Mouse (Mus musculus): ENCODE results near the gene Spns1. TPM values are rescaled to one million over a fixed set of nuclear protein-coding genes. Genes with fewer than 3 reads are reported as not detected.
"Not testable (repeated sequence)": the region's sequence is repeated elsewhere in the genome, so short reads cannot be mapped to it uniquely, and the experiment has no call there.

Gene Spns1
- 10 to 100 TPM; 24.8 to 25.8 TPM for total RNA-seq (2021)
- long read RNA-seq, experiment 1, transcript Spns1-201 (12 exons, 2,219 nt), result major isoform, 29 of 34 reads
- long read RNA-seq, experiment 1, partial matches to known transcripts, result 5 of 34 reads
- long read RNA-seq, experiment 1, other reads (novel, unspliced or antisense), result 0 of 34 reads
- long read RNA-seq, experiment 2, transcript Spns1-201 (12 exons, 2,219 nt), result major isoform, 19 of 36 reads
- long read RNA-seq, experiment 2, partial matches to known transcripts, result 1 of 36 reads
- long read RNA-seq, experiment 2, other reads (novel, unspliced or antisense), result 16 of 36 reads

DNA sequence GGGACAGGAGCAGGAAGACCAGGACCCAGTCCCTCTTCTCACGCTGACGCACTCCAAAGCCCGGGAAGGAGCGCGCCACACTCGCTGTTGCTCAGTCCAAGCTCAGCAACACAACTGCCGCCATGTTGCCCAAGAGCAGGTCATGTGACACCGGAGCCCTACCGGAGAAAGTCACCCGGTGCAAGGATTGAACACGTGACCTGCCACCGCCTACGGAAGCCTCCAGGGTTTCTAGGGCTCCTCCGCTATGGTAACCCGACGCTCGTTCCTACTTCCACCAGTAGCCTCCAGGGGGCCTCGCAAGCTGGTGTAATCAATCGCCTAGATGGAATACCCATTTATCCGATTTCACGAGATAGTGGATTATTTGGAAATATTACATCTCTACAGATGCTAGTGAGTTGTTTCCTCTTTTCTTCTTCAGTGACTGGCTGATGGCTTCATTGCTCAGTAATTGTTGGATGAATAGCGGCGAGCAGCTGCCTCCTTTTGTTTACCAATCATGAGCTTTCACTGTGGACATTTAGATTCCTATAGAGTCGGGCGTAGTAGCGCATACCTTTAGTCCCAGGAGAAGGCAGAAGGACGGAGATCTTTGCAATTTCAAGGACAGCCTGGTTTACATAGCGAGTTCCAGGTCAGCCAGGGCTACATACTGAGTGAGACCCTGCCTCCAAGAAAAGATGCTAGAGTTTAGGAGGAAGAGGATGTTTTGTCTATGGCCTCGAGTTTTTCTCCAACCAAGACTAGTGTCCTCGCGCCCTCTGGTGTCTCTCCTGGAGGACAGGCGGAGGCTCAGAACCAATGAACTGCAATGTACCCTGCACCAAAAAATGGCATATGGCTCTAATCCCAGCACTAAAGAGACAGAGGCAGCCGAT lies at the start of gene Spns1:
TSS of gene Spns1 (minus strand) at position 173 of the 881 bp plus-strand sequence.
- peak; percentile 97 for DNase-seq

DNA sequence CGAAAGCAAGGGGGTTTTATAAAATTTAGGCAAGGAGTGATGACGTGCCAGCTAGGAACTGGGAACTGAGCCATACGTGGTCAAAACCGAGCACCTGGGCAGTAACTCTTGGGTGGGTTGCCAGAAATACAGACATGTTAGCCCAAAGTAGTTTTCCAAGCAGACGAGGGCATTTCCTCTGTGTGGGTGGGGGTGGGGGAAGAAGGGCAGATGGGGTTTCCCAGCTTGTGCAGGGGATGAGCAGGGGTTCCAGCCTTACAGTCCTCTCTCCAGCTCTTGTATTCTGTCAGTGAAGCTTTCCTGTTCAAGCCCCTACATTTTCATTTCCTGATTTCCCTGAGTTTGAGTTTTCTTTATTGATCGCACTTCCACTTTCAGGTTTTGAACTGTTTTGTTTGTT lies 46.9 kb upstream of the Spns1 start:
- no peak for DNase-seq

DNA sequence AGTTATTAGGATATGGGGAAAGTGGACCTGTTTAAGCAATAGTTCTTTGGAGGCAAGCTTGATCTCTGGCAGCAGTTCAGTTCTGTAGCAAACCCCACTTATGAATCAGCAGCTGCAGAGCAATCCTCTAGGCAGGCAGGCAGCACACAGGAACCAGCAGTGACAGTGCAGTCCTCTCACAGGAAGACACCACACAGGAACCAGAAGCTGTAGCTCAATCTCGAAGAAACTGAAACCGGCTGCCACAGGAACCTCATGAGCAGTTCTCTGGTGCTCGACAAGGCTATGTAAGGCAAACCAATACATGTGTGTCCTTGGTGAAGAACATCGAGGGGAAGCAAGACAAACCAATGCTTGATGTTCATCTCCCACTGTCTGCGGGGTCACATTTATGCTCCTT lies 44.5 kb upstream of the Spns1 start:
- no peak for DNase-seq

DNA sequence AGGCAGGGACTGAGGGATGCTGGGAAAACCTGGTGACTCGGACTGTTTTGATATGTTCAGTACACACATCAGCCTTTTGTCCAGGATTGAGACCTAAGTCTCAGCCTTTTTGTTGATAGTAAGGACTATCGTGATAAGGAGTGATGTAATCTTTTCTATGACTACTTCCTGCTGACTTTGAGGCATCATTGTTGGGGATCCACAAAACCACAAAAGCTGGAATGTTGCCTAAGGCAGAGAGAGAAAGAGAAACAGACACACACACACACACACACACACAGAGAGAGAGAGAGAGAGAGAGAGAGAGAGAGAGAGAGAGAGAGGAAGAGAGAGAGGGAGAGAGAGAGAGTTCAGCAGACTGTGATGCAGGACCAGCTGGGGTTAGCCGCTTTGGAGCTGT lies 41.2 kb upstream of the Spns1 start:
- no peak for DNase-seq

DNA sequence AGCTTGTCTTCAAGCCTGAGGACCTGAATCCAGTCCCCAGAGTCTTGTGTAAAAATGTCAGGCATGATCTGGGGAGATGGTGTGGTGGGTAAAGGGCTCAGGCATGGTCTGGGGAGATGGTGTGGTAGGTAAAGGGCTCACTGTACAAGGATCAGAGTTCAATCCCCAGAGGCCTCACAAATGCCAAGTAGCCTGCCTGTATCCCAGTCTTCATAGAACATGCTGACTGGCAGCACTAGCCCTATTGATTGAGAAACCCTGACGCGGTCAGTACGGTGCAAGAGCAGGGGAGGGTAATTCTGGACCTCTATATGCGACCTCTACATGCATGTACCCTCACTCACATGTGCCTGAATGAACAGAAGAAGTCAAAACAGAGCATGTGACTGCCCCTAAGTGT lies 40.4 kb upstream of the Spns1 start:
- DNase-seq, result no peak

DNA sequence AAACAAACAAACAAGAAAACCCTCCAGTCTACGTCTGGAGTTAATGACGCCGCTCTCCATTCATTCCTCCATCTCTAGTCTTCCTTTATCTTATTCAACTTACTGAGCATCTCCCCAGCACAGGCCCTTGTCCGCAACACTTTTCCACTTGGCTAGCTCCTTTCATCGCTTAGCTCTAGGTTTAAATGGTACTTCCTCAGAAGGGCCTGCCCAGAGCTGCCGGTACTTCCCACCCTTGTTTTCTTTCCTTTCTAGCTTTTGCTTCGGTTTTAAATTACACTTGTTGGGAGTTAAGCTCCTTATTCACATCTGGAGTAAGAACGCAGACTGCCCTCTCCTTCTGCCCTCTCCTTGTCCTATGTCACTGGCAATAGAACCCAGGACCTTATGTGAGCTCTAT lies 39.8 kb upstream of the Spns1 start:
- DNase-seq, result no peak

DNA sequence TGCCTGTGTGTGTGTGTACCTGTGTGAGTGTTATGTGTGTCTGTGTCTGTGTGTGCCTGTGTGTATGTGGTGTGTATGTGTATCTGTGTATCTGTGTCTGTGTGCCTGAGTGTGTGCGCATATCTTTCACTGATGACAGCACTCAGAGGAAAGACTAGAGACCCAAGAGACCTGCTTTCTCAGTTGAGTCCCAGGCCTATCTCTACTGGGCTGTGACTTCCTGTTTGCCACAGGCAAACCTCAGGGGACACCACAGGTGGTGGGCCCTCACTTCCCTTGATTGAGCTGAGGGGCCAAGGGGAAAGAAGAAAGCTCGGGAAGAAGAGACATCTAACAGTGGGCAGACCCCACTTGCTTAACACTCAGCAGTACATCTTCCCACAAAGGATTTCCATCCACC lies 39.4 kb upstream of the Spns1 start:
- DNase-seq, result no peak

DNA sequence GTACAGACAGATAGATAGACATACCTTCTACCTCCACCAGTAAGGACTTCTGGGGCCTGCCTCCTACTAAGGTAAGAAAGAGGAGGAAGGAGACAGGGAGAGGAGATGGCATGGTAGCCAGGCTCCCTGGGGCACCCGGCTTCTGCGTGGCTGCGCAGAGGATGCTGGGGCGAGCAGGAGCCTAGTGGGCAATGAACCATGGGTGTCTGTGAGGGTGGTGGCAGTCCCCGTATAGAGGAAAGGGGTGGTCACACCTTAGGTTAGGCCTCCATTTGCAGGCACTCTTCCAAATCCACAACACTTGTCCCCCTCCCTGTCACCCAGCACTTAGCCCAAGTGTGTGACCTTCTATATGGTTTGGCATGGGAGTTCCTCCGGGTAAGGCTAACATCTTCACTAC lies 37.5 kb upstream of the Spns1 start, which contains the start of gene Cd19:
TSS of gene Cd19 (minus strand) at position 165 of the 400 bp plus-strand sequence.
- peak in 1 of 2 experiments; percentile 18 for DNase-seq

DNA sequence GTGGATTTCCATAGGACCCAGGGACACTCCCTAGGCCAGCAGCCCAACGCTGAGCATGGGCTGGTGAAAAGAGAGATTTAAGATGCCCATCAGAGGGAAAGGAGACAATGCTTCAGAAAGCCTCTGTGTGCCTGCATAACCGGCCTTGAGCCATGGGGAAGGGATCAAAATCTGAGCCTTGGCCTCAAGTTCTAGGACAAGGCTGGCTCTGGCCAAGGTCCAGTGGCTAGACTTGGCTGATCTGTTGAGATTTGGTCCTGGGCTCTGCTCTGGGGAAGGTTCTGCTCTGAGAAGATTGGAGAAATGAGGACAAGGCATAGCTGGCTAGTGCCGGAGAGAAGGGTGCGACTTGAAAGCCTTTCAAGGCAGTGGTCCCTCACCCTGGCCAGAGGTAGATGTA lies 33.8 kb upstream of the Spns1 start:
- DNase-seq, result no peak

DNA sequence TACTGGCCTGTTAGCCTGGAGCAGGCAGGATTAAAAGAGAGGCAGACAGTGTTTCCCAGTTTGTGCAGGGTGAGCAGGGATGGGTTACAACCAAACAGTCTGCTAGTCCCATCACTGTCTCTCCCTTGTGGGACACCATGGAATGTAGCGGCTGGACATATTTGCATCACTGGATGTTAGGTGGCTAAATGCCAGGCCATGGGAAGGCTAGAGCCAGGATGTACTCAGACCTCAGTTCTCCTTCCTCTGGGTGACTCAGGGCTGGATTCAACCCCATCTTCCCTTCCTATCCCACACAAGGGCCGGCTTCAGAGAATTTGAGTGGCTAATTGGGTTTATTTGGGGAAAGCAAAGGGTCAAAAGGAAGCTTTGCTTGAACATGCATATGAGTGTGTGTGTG lies 31.4 kb upstream of the Spns1 start:
- no peak for DNase-seq

DNA sequence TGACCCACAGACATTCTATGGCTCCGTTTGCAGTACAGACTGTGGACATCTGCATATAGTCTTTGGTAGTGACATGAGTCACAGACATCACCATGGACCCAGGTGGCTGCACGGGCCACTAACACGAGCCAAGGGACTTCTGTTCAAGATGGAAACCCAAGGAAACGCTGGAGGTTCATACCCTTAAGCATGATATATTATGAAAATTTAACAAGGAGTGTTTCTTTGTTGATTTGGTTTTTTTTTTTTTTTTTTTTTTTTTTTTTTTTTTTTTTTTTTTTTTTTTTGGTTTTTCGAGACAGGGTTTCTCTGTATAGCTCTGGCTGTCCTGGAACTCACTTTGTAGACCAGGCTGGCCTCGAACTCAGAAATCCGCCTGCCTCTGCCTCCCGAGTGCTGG lies 25.3 kb upstream of the Spns1 start:
- DNase-seq, result not testable (repeated sequence)

DNA sequence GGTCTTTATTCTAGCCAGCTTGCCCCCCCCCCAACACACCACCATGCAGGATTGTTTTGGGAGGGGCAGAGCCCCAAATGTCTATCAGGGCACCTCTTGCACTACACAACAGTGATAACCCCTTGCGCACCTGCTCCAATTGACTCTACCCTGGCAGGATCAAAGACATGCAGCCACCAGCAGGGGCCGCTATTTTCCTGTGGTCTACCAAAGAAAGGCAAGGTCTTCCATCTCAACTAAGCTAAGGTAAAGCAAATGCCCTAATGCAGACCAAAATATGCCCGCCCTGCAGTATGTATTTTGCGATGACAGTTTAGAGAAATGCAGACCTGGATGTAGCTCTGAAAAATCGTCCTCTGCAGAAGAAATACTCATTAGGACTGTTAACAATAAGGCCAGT lies 22.3 kb upstream of the Spns1 start:
- DNase-seq, result peak; percentile 76 to 90

DNA sequence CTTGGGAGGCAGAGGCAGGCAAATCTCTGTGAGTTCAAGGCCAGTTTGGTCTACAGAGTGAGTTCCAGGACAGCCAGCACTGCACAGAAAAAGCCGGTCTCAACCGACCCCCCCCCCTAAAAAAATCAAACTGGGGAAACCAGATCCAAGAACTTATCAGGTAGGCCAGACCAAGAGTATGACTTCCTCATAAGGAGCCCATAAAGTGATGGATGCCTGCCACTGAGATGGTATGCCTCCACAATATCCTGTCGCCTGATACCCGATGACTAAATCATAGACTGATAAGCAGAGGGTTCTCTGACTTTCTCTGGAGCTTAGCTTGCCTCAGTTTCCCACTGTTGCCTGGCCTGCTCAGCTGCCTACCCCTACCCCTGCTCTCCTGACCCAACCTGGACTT lies 20.6 kb upstream of the Spns1 start:
- DNase-seq, result no peak

DNA sequence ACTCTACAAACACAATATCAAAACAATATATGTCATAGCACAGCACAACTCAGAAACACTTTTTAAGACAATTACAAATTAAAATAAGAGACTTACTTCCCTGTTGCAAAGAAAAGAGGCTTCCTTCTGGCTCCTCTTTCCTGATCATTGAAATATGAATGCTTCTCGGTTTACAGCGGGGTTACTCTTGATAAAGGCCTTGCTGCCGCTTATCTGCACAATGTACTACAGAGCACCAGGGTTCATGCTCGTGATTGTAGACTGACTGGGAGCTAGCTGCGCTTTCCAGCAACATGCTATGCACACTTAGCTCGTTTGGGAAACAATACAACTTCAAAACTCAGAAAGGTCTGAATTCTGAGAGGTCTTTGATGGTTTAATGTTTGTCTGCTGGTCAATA lies 20.0 kb upstream of the Spns1 start:
- DNase-seq, result peak in 1 of 2 experiments; percentile 21

DNA sequence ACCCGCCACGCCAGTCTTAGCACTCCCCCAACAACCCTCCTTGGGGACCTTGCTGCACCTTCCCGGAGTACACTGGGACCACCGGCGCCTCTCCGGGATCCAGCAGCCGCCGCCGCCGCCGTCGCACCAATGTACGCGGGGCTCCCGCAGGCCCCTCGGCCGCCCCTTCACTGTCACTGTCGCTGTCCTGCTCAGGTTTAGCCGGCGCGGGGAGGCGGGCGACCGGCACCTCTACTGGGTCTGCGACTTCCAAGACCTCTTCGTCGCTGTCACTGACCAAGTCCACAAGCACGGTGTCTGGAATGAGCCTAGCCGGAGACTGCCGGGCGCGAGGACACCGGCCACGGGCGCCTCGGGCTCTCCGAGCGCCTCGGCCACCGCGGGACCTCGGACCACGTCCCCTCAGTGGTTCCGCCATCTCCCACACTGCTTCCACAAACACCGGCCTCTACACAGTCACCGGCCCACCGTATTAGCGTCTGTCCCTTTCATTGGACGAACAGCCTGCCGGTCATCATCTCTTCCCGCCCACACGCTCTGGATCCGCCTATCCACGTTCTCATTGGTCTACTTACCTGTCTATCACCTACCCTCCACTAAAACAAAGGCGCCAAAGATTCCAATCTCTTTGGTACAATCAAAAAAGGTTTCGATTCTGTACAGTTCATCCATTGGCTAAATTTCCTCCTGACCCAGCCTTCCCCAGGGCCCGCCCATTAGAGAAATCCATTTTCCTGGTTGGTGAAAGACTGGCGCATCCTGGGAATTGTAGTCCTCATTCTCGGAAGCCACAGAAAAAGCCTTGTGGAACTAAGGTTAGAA lies 19.3 kb upstream of the Spns1 start, which contains the start of gene Nfatc2ip:
TSS of gene Nfatc2ip (minus strand) at position 440 of the 822 bp plus-strand sequence.
- DNase-seq, result peak; percentile 98 to 99

DNA sequence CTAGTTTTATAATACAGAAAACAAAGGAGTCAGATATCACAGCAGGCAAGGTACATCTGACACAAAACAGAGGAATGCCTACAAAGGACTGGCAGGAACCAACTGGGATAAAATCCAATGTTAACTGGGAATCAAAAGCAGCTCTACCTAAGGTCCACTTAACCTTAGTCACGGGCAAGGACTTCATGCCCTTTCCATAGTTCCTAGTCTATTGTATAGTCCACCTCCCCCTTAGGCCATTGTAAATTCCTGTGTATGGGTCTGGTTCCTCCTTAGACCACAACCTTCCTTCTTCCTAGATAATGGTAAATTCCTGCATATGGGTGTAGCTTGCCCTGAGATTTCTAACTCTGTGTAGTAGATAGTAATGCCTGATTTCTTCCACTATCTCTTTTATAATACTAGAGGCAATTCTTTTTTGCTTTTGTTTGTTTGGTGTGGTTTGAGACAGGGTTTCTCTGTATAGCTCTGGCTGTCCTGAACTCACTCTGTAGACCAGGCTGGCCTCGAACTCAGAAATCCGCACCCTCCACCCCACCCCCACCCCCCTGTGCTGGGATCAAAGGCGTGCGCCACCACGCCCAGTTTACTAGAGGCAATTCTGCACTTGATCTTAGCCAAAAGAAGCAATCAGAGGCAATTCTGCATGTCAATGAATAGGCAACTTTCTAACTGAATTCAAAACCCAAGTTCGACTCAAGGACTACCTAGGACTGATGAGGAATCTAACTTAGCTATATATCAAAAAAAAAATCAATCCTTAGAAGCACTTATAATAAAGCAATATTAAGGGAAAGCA lies 15.0 kb upstream of the Spns1 start:
- DNase-seq, result not testable (repeated sequence)

DNA sequence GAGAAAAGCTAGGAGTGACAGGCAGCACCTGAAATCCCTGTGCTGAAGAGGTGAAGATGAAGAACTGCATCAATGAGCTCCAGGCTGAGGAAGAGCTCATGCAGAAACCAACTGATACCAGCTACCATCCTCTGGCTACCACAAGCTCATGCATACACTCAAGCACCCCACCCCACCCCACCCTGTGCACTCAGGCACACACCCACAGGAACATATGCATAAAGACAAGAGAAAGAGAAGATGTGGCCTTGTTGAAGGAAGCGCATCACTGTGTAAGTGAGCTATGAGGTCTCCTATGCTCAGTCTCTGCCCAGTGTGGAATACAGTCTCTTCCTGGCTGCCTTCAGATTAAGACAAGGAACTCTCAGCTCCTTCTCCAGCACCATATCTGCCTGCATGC lies 10.9 kb upstream of the Spns1 start:
- no peak for DNase-seq

DNA sequence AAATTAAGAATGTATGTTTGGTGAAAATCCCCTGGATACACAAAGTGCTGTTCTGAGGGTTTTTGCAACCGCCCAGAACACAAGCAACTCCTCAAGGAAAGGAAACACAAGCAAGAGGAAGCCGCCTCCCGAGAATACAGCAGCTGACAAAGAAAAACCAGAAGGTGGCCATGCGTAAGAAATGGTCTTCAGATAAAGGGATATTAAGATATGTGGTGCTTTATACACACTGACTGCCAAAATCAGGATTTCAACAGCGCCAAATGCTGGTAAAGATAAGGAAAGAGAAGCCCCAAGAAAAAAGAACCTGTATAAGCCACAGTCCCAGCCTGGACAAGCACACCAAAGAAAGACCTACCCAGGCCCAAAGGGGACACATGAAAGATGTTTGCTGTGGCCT lies 6.3 kb upstream of the Spns1 start:
- DNase-seq, result no peak

DNA sequence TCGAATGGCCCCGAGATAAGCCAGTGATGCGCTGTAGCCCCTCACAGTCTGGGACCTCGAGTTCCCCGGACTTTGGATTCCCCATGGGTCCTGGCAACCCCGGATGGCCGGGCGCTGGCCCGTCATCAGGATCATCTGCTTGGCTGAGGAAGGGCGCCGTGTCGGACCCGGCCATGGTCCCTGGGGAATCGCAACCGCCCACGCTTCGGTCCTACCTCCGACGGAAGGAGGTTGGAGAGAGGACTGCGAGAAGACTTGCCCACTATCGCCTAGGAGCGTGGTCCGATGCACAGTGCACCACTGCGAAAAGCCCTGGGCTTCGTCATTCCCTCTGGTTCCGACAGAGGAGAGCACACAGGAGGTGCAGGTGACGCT lies 360 bp downstream of the Spns1 start:
- peak in 1 of 2 experiments; percentile 12 for DNase-seq

DNA sequence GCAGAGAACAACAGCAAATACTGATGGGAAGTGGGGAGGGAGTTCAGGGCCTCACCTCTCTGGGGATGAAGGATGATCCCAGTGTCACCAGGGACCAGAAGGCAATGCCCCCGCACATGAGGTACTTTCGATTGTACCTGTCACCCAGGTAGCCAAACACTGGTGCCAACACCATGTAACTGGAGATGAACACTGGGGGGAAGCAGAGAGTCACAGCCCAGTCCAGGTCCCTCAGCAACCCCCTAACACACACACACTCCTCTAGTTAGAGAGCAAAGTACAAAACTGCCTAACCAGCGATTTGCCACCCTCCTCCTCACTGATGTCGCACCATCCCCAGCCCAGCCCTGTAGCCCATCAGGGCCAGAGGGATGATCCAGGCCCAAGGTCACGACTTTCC lies 2.2 kb downstream of the Spns1 start:
- DNase-seq, result no peak

DNA sequence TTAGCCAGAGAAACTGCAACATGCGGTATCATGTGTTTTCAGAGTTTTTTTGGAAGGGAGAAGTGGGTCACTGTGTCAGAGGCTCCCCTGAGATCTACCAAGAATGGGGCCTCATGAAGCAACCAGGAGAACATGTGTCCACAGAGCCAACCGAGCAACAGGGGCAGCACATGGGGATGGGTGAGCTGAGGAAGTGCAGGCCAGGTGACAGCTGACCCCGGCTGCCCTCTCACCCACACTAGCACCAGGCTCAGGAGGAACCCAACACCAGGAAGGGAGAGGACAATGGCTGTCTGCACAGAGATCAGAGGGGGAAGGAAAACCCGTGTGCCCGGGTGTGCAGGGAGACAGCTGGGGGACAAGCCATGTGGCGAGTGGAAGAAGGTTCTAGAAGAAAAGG lies 2.7 kb downstream of the Spns1 start:
- DNase-seq, result no peak

DNA sequence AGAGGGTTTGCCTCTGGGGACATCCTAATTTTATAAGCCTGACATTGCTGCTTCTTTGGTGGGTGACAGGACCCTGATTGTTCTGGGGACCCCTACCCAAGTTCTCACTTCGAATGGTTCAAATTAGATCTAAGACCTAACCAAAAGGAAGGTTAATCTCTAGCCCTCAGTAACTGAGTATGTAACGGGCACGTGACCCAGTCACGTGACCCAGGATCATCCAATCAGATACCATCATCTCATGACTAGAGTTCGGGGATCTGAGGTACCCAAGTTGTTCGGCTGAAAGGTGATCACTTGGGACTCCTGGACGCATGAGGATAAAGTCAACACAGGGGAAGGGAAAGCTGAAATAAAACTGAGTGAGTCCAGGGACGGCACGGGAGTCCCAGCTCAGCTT lies 4.2 kb downstream of the Spns1 start:
- DNase-seq, result no peak
